Mouse (Mus musculus) layer of hippocampus, adult 9-10 months (tissue): ENCODE data around the gene Tcp11l2.

Source experiments
- DNase-seq: peaks from one replicate; pipeline ENCODE4 v3.0.0; 2022; ENCODE audit warnings: low spot score

The Tcp11l2 gene

DNA sequence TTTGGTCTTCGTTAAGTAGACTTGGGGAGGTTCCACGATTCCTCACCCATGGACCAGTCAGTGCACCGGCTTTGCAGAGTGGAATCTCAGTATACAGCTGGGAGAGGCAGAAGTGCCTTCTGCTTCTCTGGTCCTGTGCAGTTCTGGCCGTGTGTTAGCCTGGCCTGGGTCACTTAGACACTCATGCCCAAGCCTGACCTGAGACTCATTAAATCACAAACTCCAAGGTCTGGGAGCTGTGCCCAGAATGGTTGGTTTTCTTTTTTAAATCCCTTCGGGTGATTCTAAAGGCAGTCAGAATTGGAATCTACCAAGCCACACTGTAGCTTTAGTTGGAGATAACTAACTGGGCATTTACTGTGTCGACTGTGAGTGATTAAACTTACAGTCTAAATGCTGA, 23.7 kb downstream of the Tcp11l2 start:
- DNase-seq: no peak

GRCm38 (mm10) chr10:84604335-84604734, 27.9 kb downstream of the Tcp11l2 start:
- DNase-seq: no peak

- no peak for DNase-seq
Observed at GRCm38 (mm10) chr10:84608361-84608760, 31.9 kb downstream of the Tcp11l2 start.

DNA sequence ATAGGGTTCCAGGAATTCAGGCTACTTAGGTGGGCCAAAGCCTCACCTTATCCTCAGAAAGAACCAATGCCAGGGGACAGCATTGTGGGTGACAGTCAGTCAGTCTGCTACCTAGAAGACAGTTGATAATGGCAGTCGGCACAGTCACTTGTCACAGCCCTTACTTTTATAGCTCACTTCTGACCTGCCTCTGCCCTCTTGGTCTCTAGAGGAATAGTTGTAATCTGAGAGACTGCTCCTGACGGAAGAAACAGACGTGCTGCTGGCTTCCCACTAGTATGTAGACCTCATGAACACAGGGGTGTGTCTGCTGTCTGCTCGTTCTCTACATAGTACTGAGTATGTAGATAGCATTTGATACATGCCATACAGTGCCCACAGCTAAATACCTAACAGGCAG, 33.9 kb downstream of the Tcp11l2 start:
- DNase-seq: no peak

GRCm38 (mm10) chr10:84610783-84611182, 34.4 kb downstream of the Tcp11l2 start:
- DNase-seq: no peak

- DNase-seq: no peak
Observed at GRCm38 (mm10) chr10:84611664-84612063, 35.2 kb downstream of the Tcp11l2 start.

- DNase-seq: no peak
Observed at GRCm38 (mm10) chr10:84612281-84612680, 35.9 kb downstream of the Tcp11l2 start.

- no peak for DNase-seq
Observed at GRCm38 (mm10) chr10:84613366-84613765, 36.9 kb downstream of the Tcp11l2 start.

DNA sequence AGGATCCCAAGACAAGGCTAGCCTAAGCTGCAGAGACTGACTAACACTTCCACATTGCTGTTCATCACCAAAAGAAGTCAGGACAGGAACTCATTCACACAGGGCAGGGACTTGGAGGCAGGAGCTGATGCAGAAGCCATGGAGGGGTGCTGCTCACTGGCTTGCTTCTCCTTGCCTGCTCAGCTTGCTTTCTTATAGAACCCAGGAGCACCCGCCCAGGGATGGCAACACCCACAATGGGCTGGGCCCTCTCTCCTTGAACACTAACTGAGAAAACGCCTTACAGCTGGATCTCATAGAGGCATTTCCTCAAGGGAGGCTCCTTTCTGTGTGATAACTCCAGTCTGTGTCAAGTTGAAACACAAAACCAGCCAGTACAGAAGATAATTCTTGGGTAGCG, 38.6 kb downstream of the Tcp11l2 start:
- DNase-seq: no peak

GRCm38 (mm10) chr10:84621826-84622790, 45.7 kb downstream of the Tcp11l2 start, which contains the start of gene Polr3b:
Polr3b (plus strand) TSS chr10:84622292.
- peak; percentile 93 for DNase-seq

- no peak for DNase-seq
Observed at GRCm38 (mm10) chr10:84631182-84631581, 54.8 kb downstream of the Tcp11l2 start.

GRCm38 (mm10) chr10:84632005-84632404, 55.6 kb downstream of the Tcp11l2 start:
- no peak for DNase-seq

GRCm38 (mm10) chr10:84636656-84637055, 60.2 kb downstream of the Tcp11l2 start:
- no peak for DNase-seq

DNA sequence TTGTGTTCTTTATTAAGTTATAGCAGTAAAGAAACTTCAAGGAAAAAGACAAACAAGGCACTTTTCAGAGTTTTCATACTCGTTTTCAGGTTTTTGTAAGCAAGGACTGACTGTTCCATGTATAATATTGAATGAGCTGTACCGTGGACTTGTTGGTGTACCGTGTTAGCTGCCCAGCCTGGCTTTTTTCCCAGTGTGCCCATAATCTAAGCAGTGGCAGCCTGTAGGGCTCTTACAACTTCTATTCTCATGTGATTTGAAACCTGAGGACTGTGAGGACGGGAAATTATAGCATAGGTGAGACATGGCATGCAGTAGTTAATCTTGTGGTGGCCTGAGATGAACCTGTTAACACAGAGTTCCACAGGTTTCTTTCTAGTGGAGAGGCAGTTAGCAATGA, 62.0 kb downstream of the Tcp11l2 start:
- DNase-seq: no peak

GRCm38 (mm10) chr10:84639525-84640287, 63.3 kb downstream of the Tcp11l2 start:
- no peak for DNase-seq

DNA sequence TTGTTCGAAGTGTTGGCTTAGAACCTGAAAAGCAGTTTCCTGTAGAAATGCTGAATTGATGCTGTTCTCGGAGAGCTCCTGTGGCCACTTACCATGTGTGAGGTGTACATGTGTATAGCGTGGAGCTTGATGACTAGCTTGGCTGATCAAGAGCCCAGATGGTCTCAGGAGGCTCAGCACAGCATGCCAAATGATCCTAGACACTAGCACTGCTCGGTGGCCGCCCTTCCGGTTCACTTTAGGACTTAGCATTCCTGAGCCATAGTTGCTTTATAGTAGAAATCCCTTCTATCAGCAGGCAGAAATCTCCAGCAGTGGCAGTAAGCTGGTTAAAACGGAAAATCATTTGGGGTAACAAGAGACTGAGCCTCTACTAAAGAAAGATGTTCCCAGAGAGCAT, 64.4 kb downstream of the Tcp11l2 start:
- no peak for DNase-seq

DNA sequence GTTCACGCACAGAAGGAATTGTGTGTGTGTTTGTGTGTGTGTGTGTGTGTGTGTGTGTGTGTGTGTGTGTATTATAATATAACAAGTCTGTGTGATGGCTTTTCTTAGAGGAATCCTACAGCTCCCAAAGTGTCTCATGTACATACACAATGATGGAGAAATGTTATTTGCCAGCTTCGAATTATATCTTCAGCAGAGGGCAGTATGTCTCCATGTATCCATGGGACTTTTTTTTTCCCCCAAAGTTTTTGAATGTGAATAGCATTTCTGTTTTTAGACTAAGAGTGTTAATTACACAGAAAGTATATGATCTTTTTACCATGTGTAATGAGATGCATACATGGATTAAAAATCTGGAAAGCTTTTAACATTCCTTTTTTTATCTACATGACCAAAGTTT, 65.2 kb downstream of the Tcp11l2 start:
- no peak for DNase-seq

GRCm38 (mm10) chr10:84645940-84646339, 69.5 kb downstream of the Tcp11l2 start:
- no peak for DNase-seq

GRCm38 (mm10) chr10:84646506-84647102, 70.2 kb downstream of the Tcp11l2 start:
- DNase-seq: peak; percentile 39

- DNase-seq: no peak
Observed at GRCm38 (mm10) chr10:84647264-84647663, 70.8 kb downstream of the Tcp11l2 start.

DNA sequence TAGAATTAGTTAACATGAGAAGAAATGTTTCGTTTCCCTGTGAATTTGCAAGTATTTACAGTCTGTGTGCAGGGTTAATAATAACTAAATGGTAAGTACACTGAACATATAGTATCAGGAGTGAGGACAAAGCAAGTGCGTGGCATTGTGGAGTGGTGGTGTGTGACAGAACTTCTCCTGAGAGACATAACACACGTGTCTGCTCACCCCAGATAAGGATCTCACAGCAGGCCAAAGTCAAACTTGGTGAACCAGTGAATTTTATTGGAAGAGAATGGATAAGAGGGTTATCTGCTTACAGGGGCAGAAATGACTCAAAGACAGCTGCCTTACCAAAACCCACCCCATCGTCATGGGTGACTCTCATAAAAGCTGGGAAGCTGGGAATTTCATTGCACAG, 72.5 kb downstream of the Tcp11l2 start:
- DNase-seq: no peak

DNA sequence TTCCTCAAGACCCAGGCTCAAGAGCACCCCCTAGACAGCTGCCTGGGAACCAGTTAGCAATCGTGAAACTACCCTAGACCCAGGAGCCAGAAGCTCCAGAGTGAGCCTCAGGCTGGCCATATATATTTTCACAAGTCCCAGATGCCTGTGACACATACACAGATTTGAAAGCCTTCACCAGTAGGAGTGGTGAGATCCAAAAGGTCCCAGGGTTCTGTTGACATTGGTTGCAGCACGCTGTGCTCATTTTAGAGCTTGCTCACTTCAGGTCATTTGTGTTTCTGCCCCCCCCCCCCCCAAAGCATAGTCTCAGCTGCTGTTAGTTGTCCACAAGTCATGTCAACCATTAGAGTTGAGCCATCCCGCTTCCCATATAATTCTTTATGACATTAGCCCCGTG, 77.6 kb downstream of the Tcp11l2 start:
- DNase-seq: no peak

- DNase-seq: no peak
Observed at GRCm38 (mm10) chr10:84654731-84655130, 78.3 kb downstream of the Tcp11l2 start.
